Mouse (Mus musculus) embryo, embryonic 10 days (tissue): Measurements from ENCODE around the gene 4933415A04Rik.
A peak's percentile ranks its signal among the peaks of the same experiment; 100 is the strongest.

Source experiments
- DNase-seq: peaks from one replicate; pipeline ENCODE4 v3.0.0-alpha.2; 2015; ENCODE audit warnings: low spot score

The 4933415A04Rik gene

GRCm38 (mm10) chr11:43586324-43587090 lies at the start of gene 4933415A04Rik:
Gene 4933415A04Rik, plus strand, starts transcription at chr11:43587040.
- DNase-seq, result peak; percentile 79

GRCm38 (mm10) chr11:43537074-43537473 lies 49.8 kb upstream of the 4933415A04Rik start:
- DNase-seq, result no peak

GRCm38 (mm10) chr11:43539863-43540262 lies 47.0 kb upstream of the 4933415A04Rik start:
- peak; percentile 78 for DNase-seq

GRCm38 (mm10) chr11:43543711-43544466 lies 43.0 kb upstream of the 4933415A04Rik start:
- no peak for DNase-seq

- DNase-seq, result no peak
Observed at GRCm38 (mm10) chr11:43544819-43545218, 42.0 kb upstream of the 4933415A04Rik start.

GRCm38 (mm10) chr11:43545873-43546475 lies 40.9 kb upstream of the 4933415A04Rik start:
- no peak for DNase-seq

GRCm38 (mm10) chr11:43546678-43547077 lies 40.2 kb upstream of the 4933415A04Rik start:
- DNase-seq, result no peak

GRCm38 (mm10) chr11:43548148-43548547 lies 38.7 kb upstream of the 4933415A04Rik start:
- peak; percentile 80 for DNase-seq

- no peak for DNase-seq
Observed at GRCm38 (mm10) chr11:43548657-43549435, 38.0 kb upstream of the 4933415A04Rik start.

- DNase-seq, result peak; percentile 68
Observed at GRCm38 (mm10) chr11:43549701-43550100, 37.1 kb upstream of the 4933415A04Rik start.

GRCm38 (mm10) chr11:43551756-43552155 lies 35.1 kb upstream of the 4933415A04Rik start:
- DNase-seq, result no peak

- DNase-seq, result peak; percentile 54
Observed at GRCm38 (mm10) chr11:43552675-43553074, 34.2 kb upstream of the 4933415A04Rik start.

- no peak for DNase-seq
Observed at GRCm38 (mm10) chr11:43556538-43556937, 30.3 kb upstream of the 4933415A04Rik start.

- DNase-seq, result peak; percentile 74
Observed at GRCm38 (mm10) chr11:43559515-43560292, 27.1 kb upstream of the 4933415A04Rik start.

- no peak for DNase-seq
Observed at GRCm38 (mm10) chr11:43563654-43564244, 23.1 kb upstream of the 4933415A04Rik start.

GRCm38 (mm10) chr11:43565414-43565813 lies 21.4 kb upstream of the 4933415A04Rik start:
- no peak for DNase-seq

- DNase-seq, result peak; percentile 52
Observed at GRCm38 (mm10) chr11:43565852-43566251, 21.0 kb upstream of the 4933415A04Rik start.

GRCm38 (mm10) chr11:43566696-43567095 lies 20.1 kb upstream of the 4933415A04Rik start:
- DNase-seq, result no peak

- DNase-seq, result peak; percentile 57
Observed at GRCm38 (mm10) chr11:43568263-43568662, 18.6 kb upstream of the 4933415A04Rik start.

GRCm38 (mm10) chr11:43569188-43569587 lies 17.7 kb upstream of the 4933415A04Rik start:
- DNase-seq, result no peak

- DNase-seq, result no peak
Observed at GRCm38 (mm10) chr11:43569595-43569994, 17.2 kb upstream of the 4933415A04Rik start.
